Mouse (Mus musculus): ENCODE results near the gene Rarg.

DNA sequence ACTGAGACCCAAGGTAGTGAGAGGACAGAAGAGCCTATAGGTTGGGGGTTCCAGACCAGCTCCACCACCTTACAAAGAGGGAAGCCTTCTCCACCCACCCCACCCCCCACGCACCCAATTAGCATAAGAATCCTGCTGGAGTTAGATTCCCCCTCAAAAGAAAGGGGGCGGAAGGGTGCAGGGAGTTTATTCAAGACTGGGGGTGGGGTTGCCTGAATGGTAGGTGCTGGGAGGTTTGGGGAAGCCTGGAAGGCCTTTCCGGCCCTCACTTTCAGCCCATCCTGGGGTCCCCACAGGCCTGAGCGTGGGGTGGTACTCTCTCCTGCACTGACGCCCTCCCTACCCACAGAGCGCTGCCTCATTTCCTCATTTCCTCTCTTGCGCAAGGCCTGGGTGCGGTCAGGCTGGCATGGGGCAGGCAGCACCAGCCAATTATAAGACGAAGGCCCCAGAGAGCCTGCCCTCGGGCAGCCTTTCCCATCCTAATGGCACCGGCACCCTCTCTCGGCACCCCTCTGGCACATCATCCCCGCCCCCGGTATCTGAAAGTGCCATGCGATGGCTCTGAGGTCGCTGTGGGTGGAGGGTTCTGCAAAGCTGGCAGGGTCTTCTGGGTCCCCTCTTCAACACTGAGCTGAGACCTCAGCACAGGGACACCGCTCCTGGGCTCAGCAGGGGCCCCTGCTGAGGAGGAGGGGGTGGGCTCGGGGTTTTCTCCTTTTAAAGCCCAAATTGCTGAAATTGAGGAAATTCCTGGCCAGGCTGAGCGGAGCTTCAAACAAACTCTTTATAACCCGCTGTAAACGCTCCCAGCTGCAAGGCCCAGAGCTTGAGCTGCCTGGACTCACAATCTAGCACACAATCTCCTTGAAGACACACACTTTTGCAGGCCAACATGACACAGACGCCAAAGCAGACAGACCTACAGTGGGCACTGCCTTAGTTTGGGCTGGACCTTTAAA is 13.8 kb downstream of the Rarg start:
- TF ChIP-seq CTCF (conservative IDR thresholded peaks at IDR 0.05; ENCODE audit: low read length) (no peak), POU5F1 (IDR thresholded peaks at IDR 0.05; ENCODE audit: borderline replicate concordance, low read length) (peak; percentile 93)

All from E14TG2a.4 (cell line).